Mouse (Mus musculus): Measurements from ENCODE around the gene Pdlim4.
"Not testable (repeated sequence)": the region's sequence is repeated elsewhere in the genome, so short reads cannot be mapped to it uniquely, and the experiment has no call there.

The Pdlim4 gene

GRCm38 (mm10) chr11:54062086-54062752 lies 6.6 kb downstream of the Pdlim4 start:
- no peak for DNase-seq (ENCODE audit: low spot score)

- DNase-seq (ENCODE audit: low spot score), result peak; percentile 11
Observed at GRCm38 (mm10) chr11:54060316-54060715, 8.5 kb downstream of the Pdlim4 start.

GRCm38 (mm10) chr11:54059526-54059925 lies 9.3 kb downstream of the Pdlim4 start:
- DNase-seq (ENCODE audit: low spot score), result no peak

GRCm38 (mm10) chr11:54058643-54059042 lies 10.2 kb downstream of the Pdlim4 start:
- peak; percentile 41 for DNase-seq (ENCODE audit: low spot score)

- DNase-seq (ENCODE audit: low spot score), result peak; percentile 20
Observed at GRCm38 (mm10) chr11:54058056-54058617, 10.7 kb downstream of the Pdlim4 start.

- DNase-seq (ENCODE audit: low spot score), result no peak
Observed at GRCm38 (mm10) chr11:54057428-54057827, 11.4 kb downstream of the Pdlim4 start.

GRCm38 (mm10) chr11:54056132-54056531 lies 12.7 kb downstream of the Pdlim4 start:
- peak; percentile 37 for DNase-seq (ENCODE audit: low spot score)

- peak; percentile 72 for DNase-seq (ENCODE audit: low spot score)
Observed at GRCm38 (mm10) chr11:54054257-54054656, 14.6 kb downstream of the Pdlim4 start.

- DNase-seq (ENCODE audit: low spot score), result no peak
Observed at GRCm38 (mm10) chr11:54053090-54053489, 15.7 kb downstream of the Pdlim4 start.

- no peak for DNase-seq (ENCODE audit: low spot score)
Observed at GRCm38 (mm10) chr11:54052128-54052527, 16.7 kb downstream of the Pdlim4 start.

- DNase-seq (ENCODE audit: low spot score), result no peak
Observed at GRCm38 (mm10) chr11:54051161-54051560, 17.7 kb downstream of the Pdlim4 start.

GRCm38 (mm10) chr11:54050205-54050604 lies 18.6 kb downstream of the Pdlim4 start:
- DNase-seq (ENCODE audit: low spot score), result no peak

- DNase-seq (ENCODE audit: low spot score), result no peak
Observed at GRCm38 (mm10) chr11:54040676-54041075, 28.1 kb downstream of the Pdlim4 start.

GRCm38 (mm10) chr11:54032872-54033271 lies 35.9 kb downstream of the Pdlim4 start:
- DNase-seq (ENCODE audit: low spot score), result not testable (repeated sequence)

GRCm38 (mm10) chr11:54028997-54029396 lies 39.8 kb downstream of the Pdlim4 start:
- no peak for DNase-seq (ENCODE audit: low spot score)

- DNase-seq (ENCODE audit: low spot score), result peak; percentile 77
Observed at GRCm38 (mm10) chr11:54028044-54028951, 40.5 kb downstream of the Pdlim4 start, which contains the start of gene Slc22a4. TSS of gene Slc22a4 (minus strand) at chr11:54028090.

GRCm38 (mm10) chr11:54027131-54028043 lies 41.4 kb downstream of the Pdlim4 start:
- no peak for DNase-seq (ENCODE audit: low spot score)

GRCm38 (mm10) chr11:54026491-54027041 lies 42.2 kb downstream of the Pdlim4 start:
- no peak for DNase-seq (ENCODE audit: low spot score)

GRCm38 (mm10) chr11:54021396-54022093 lies 47.3 kb downstream of the Pdlim4 start:
- no peak for DNase-seq (ENCODE audit: low spot score)

GRCm38 (mm10) chr11:54018893-54019732 lies 49.7 kb downstream of the Pdlim4 start:
- no peak for DNase-seq (ENCODE audit: low spot score)
